Mouse (Mus musculus) hindbrain, embryonic 15.5 days (tissue): Measurements from ENCODE around the gene Arhgef10l. TPM values are rescaled to one million over a fixed set of nuclear protein-coding genes. Genes with fewer than 3 reads are reported as not detected.

Experiments
- ATAC-seq: fragments of 200-750 bp; cut with Nextera tagmentation; 2 replicates; pipeline ENCODE4 v1.8.0; 2017; ENCODE audit warnings: low read depth, moderate number of reproducible peaks, moderate TSS enrichment; ENCODE audit not compliant: low FRiP score
- H3K27ac ChIP-seq: fragments of 300-500 bp; sonication (generic); replicated peaks from 2 replicates; pipeline ENCODE4 v1.5.1; 2015; ENCODE audit warnings: mild to moderate bottlenecking, inconsistent platforms
- H3K27me3 ChIP-seq: fragments of 300-500 bp; sonication (generic); 2 replicates; pipeline ENCODE4 v1.6.1; 2015; ENCODE audit warnings: control low read depth, inconsistent platforms
- H3K36me3 ChIP-seq: fragments of 300-500 bp; sonication (generic); 2 replicates; pipeline ENCODE4 v1.6.1; 2015; ENCODE audit warnings: control low read depth, inconsistent platforms
- H3K4me1 ChIP-seq: fragments of 300-500 bp; sonication (generic); replicated peaks from 2 replicates; pipeline ENCODE4 v1.6.1; 2015; ENCODE audit warnings: control low read depth, inconsistent platforms
- H3K4me2 ChIP-seq: fragments of 300-500 bp; sonication (generic); 2 replicates; pipeline ENCODE4 v1.6.1; 2015; ENCODE audit warnings: moderate library complexity, mild to moderate bottlenecking, inconsistent platforms
- H3K4me3 ChIP-seq: fragments of 300-500 bp; sonication (generic); 2 replicates; pipeline ENCODE4 v1.5.1; 2015; ENCODE audit warnings: mild to moderate bottlenecking, inconsistent platforms
- H3K9ac ChIP-seq: fragments of 300-500 bp; sonication (generic); 2 replicates; pipeline ENCODE4 v1.6.1; 2015; ENCODE audit warnings: inconsistent platforms
- H3K9me3 ChIP-seq: fragments of 300-500 bp; sonication (generic); 2 replicates; pipeline ENCODE4 v1.6.1; 2016; ENCODE audit warnings: control low read depth, inconsistent platforms
- WGBS: fragments of 180-500 bp; shearing (Covaris S2); methylation state at CpG from one replicate; pipeline ENCODE4 v1.1.7; 2015; 5-methylcytosine and 5-hydroxymethylcytosine counted together
- polyA plus RNA-seq: library from polyadenylated mRNA; unstranded; fragments of >200 nt; fragmentation: Nextera tagmentation; extraction: Ambion mirVana; gene quantifications from 2 replicates; pipeline ENCODE4 v1.2.1, GENCODE M21; 2015

Arhgef10l gene
- polyA plus RNA-seq, 1 experiment from 2014 or later = 28.2 TPM

DNA sequence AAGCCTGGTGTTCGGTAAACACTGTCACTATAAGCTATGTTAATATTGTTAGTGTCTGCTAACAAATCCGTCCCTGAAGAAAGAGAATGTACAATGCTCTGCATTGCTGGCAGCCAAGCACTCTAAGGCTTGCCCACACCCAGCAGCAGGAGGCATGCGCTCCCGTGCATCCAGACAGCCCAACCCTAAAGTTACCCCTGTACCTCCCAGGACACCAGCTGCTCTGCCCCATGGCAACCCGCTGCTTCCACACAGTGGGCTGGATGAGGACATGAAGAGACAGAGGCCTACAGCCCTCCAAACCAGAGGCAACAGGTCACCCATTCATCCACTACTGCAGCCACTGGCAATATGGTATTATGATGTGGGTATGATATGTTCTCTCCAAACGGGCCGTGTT lies 60.0 kb downstream of the Arhgef10l start:
- H3K36me3 ChIP-seq = peaks cover 20% of the 10 kb centered on the region; the same call in 1 of the 2 replicates
- WGBS = 53% methylated on average over 7 of the region's 7 CpGs
- peak; percentile 57; the same call in 1 of the 2 replicates for ATAC-seq

DNA sequence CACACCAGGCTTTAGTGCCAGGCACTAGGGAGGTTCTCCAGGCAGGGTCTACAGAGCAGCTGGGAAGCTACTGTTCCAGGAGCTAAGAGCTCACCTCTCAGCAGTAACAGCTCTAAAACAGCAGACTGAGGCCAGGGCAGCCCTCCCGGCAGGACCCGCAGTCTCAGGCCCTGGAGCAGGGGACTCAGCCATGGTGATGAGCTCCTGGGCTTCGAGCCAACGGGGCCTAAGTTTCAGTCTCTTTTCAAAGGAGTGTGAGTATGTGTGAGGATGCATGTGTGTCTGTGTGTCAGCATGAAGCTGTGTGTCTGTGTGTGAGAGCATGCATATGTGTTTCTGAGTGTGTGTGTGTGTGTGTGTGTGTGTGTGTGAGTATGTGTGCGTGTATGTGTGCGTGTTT lies 60.6 kb downstream of the Arhgef10l start:
- H3K27me3 ChIP-seq = no peaks in the 10 kb centered on the region
- no peak for ATAC-seq
- peaks cover 15% of the 10 kb centered on the region; the same call in 1 of the 2 replicates for H3K36me3 ChIP-seq
- H3K4me1 ChIP-seq = peaks cover 18% of the 10 kb centered on the region
- H3K9me3 ChIP-seq = no peaks in the 10 kb centered on the region
- no peak overlapping the region for H3K4me2 ChIP-seq
- no peak overlapping the region for H3K9ac ChIP-seq
- H3K4me3 ChIP-seq = no peak overlapping the region
- H3K27ac ChIP-seq = peak overlapping the region; percentile 63
- 74% methylated on average over 6 of the region's 6 CpGs for WGBS

More for the DNA sequence above, 60.0 kb downstream of the Arhgef10l start:
- Histone ChIP-seq H3K27ac (peak overlapping the region; percentile 63; the same call in 1 of the 2 replicates), H3K4me3 (no peak overlapping the region), H3K9ac (no peak overlapping the region), H3K4me1 (peaks cover 23% of the 10 kb centered on the region), H3K27me3 (no peaks in the 10 kb centered on the region), H3K9me3 (no peaks in the 10 kb centered on the region), H3K4me2 (no peak overlapping the region)

DNA sequence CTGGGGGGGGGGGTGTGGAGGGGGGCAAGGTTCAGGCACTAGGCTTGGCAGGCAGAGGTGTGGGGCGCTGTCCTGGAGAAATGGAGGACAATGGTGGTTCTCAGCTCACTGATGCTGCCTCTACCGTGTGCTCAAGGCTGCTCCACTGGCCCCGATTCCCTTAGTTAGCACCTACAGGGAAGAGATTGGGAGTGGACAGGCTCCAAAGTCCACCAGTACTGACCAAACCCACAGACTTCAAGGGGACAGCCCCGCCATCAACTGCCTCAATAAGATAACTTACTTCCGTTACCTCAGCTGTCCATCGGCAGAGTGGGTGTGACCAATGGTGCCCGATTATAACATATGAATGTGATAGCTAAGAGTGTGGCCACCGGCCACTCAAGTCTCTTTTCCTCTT lies 61.3 kb downstream of the Arhgef10l start:
- no peaks in the 10 kb centered on the region for H3K27me3 ChIP-seq
- H3K4me3 ChIP-seq = no peak overlapping the region
- no peak overlapping the region for H3K4me2 ChIP-seq
- no peak for ATAC-seq
- H3K9ac ChIP-seq = no peak overlapping the region
- H3K9me3 ChIP-seq = no peaks in the 10 kb centered on the region
- peaks cover 17% of the 10 kb centered on the region for H3K4me1 ChIP-seq
- 0 out of 2 replicates have a peak overlapping the region, but pooled peaks have one; percentile 63 for H3K27ac ChIP-seq
- peaks cover 10% of the 10 kb centered on the region; the same call in 1 of the 2 replicates for H3K36me3 ChIP-seq
- 91% methylated on average over 8 of the region's 8 CpGs for WGBS

DNA sequence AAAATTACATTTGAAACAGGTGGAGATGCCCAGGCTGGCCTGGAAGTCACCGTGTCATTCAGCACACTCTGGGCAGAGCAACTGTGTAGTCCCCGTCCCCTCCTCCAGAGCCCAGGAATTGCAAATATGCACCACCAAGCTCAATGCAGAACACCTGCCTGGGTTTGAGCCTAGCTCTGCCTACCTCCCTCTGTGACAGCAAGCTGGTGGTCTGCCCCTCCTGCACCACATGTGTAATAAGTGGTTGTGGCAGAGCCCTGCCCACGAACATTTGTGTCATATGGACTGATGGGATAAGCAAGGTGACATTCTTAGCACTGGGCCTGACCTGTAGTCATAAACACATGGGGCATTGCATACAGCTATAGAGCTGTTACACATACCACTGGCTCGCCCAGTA lies 63.8 kb downstream of the Arhgef10l start:
- peaks cover 16% of the 10 kb centered on the region for H3K4me1 ChIP-seq
- H3K27ac ChIP-seq = no peak overlapping the region
- no peak for ATAC-seq
- 80% methylated on average over 4 of the region's 4 CpGs for WGBS
- H3K9me3 ChIP-seq = no peaks in the 10 kb centered on the region
- no peak overlapping the region for H3K4me3 ChIP-seq
- no peaks in the 10 kb centered on the region for H3K27me3 ChIP-seq
- no peak overlapping the region for H3K4me2 ChIP-seq
- peaks cover 4% of the 10 kb centered on the region; the same call in 1 of the 2 replicates for H3K36me3 ChIP-seq
- H3K9ac ChIP-seq = no peak overlapping the region

DNA sequence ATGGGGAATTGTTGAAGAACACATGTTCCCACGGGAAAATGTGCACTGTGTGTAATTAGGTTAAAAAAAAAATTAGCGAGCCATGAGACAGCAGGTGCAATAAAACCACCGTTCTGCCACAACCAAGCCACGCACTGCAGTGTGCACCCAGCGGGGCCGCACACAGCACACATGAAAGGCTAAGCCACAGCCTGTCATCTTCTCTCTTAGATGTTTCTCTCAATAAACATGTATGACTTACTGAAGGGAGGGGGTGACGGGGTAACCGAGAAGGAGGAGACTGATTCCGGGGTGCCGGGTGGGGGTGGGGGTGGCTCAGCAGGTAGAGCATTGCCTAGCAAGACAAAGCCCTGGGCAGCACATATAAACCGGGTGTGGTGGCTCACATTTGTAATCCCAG lies 64.7 kb downstream of the Arhgef10l start:
- no peak overlapping the region for H3K4me2 ChIP-seq
- peaks cover 13% of the 10 kb centered on the region; the same call in 1 of the 2 replicates for H3K36me3 ChIP-seq
- no peak overlapping the region for H3K9ac ChIP-seq
- whole genome bisulfite sequencing = 70% methylated on average over 11 of the region's 11 CpGs
- no peaks in the 10 kb centered on the region for H3K27me3 ChIP-seq
- H3K4me3 ChIP-seq = no peak overlapping the region
- no peaks in the 10 kb centered on the region for H3K9me3 ChIP-seq
- H3K4me1 ChIP-seq = peaks cover 12% of the 10 kb centered on the region
- H3K27ac ChIP-seq = no peak overlapping the region
- ATAC-seq = no peak

DNA sequence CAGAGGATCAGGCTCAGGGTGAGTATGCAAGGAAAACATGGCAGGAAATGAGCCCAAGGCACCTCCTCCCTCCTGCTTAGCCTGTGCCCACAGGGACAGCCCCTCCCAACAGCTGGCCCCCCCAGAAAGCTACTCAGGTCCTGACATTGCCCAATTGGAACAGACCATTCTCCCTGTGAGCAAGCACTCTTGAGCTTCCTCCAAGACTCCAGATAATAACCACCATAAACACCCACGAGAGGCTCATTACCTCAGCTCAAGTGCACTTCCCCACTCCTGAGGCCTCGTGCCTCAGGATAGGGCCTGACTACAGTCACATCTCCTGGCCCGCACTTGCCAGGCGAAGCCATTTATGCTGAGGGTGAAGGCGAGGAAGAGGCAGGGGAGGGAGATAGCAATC lies 67.0 kb downstream of the Arhgef10l start:
- Histone ChIP-seq H3K4me1 (no peaks in the 10 kb centered on the region; the same call in 1 of the 2 replicates), H3K27me3 (no peaks in the 10 kb centered on the region), H3K4me3 (no peak overlapping the region), H3K9ac (no peak overlapping the region), H3K9me3 (no peaks in the 10 kb centered on the region), H3K36me3 (peaks cover 14% of the 10 kb centered on the region; the same call in 1 of the 2 replicates), H3K4me2 (no peak overlapping the region), H3K27ac (no peak overlapping the region)
- no peak for ATAC-seq
- 84% methylated on average over 5 of the region's 5 CpGs for WGBS

DNA sequence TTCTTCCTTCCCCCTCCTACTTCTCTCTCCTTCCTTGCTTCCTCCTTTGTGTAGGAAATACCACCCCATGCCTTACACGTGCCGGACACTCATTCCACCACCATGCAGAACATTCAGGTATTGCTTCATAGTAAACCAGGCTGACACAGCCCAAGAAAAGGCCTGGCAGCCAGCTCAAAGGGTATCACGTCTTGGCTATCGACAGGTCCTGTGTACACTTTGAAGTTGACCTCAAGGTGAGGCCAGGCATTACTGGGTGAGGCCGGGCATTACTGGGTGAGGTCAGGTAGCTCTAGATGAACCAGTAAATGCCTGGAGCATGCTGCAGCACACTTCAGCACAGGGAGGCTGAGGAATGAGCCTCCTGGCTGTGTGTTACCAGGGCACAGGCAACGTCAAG lies 67.9 kb downstream of the Arhgef10l start:
- Histone ChIP-seq H3K4me1 (peaks cover 8% of the 10 kb centered on the region), H3K27ac (no peak overlapping the region), H3K9ac (no peak overlapping the region), H3K4me2 (no peak overlapping the region), H3K36me3 (peaks cover 14% of the 10 kb centered on the region; the same call in 1 of the 2 replicates), H3K9me3 (no peaks in the 10 kb centered on the region), H3K27me3 (no peaks in the 10 kb centered on the region), H3K4me3 (no peak overlapping the region)
- WGBS = 92% methylated on average over 6 of the region's 6 CpGs
- ATAC-seq = no peak

DNA sequence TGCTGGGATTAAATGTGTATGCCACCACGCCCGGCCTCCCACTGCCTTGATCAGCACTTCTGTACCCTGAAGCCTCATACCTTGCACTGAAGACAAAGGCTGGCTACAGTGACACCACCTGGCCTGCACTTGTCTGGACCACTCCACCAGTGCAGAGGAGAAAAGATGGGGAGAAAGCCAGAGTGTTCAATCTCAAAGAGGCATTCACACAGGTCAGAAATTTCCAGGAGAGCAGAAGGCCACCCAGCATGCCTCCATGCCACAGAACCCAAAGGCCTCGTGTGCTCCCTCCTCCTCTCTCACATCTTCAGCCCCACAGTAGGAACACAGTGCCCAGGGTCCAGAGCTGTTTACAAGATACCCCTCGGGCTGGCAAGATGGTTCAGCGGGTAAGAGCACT lies 68.4 kb downstream of the Arhgef10l start:
- Histone ChIP-seq H3K9ac (no peak overlapping the region), H3K4me3 (no peak overlapping the region), H3K4me2 (no peak overlapping the region), H3K4me1 (peaks cover 10% of the 10 kb centered on the region), H3K36me3 (peaks cover 14% of the 10 kb centered on the region; the same call in 1 of the 2 replicates), H3K27ac (no peak overlapping the region), H3K9me3 (no peaks in the 10 kb centered on the region), H3K27me3 (no peaks in the 10 kb centered on the region)
- WGBS = 94% methylated on average over 5 of the region's 5 CpGs
- no peak for ATAC-seq

DNA sequence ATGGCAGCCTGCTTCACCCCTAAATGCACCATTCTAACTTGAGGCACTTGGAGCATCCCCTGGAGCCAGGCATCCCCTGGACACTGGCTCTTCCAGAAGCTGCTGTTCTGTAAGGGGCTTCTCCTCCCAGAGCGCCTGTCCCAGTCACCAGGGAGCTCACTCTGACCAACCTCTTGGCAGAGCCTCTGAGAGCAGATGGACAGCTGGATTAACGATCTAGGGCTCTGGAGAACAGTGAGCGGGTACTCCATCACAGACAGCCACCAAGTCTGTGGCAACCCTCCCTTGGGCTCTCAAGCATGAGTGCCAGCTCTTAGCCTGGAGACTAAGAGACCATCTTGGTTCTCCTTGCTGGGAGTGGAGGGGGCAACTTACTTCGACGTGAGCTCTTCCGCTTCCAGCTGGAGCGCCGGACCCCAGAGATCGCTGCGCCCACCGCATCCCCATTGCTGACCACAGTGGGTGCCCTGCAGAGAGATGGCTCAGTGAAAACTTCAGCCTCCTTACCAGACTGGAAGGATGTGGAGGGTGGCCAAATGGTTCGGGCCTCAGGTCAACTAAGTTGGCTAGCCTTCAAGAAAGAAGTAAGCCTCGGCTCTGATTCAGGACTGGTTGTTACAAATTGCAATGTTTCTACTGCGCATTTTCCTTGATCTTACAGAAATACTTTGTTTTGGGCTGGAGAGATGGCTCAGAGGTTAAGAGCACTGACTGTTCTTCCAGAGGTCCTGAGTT lies 71.9 kb downstream of the Arhgef10l start:
- H3K36me3 ChIP-seq = peaks cover 17% of the 10 kb centered on the region; the same call in 1 of the 2 replicates

DNA sequence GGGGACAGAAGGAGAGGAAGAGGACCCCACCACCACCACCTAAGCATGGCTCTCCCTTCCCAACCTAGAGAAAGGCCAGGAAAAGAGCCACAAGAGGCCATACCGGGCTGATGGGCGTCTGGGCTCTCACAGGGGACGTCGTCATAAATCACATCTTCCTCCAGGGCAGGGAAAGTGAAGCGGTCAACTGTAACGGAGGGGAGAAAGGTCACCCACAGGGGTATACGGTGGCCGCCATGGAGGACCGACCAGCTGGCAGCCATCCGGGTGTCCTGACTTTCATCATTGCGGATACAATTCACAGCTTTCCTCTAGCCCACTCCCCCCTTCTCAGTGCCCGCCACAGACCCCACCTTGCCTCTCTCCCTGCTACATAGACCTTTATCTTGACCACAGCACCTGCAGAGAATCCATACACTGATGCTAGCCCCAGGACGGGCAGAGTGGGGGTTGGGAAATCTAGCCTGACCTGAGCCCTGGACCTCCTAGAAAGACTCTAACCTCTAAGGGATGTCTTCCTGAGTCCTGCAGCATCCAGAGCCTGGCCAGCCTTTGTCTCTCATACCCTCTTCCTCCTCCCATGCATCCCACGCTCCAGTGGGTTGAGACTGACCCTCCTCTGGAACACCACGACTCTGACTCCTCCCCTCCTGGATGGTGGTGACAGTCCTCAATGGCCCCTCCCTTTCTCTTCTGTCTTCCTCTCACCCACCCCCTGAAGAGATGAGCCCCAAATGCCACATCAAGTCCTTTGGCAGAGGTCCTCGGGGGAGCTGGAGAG lies 72.6 kb downstream of the Arhgef10l start:
- H3K9me3 ChIP-seq = no peaks in the 10 kb centered on the region
- no peak overlapping the region for H3K4me2 ChIP-seq
- 52% methylated on average over 16 of the region's 16 CpGs for WGBS
- peak; percentile 46 for ATAC-seq
- H3K27me3 ChIP-seq = no peaks in the 10 kb centered on the region
- peaks cover 20% of the 10 kb centered on the region; the same call in 1 of the 2 replicates for H3K36me3 ChIP-seq
- H3K9ac ChIP-seq = 0 out of 2 replicates have a peak overlapping the region, but pooled peaks have one; percentile 1
- H3K4me1 ChIP-seq = peaks cover 10% of the 10 kb centered on the region
- no peak overlapping the region for H3K27ac ChIP-seq
- no peak overlapping the region for H3K4me3 ChIP-seq

More for the DNA sequence above, 71.9 kb downstream of the Arhgef10l start:
- no peaks in the 10 kb centered on the region for H3K9me3 ChIP-seq
- H3K27me3 ChIP-seq = no peaks in the 10 kb centered on the region
- no peak overlapping the region for H3K9ac ChIP-seq
- no peak overlapping the region for H3K27ac ChIP-seq
- no peak overlapping the region for H3K4me2 ChIP-seq
- H3K4me1 ChIP-seq = peaks cover 10% of the 10 kb centered on the region
- 76% methylated on average over 14 of the region's 14 CpGs for WGBS
- H3K4me3 ChIP-seq = no peak overlapping the region
- ATAC-seq = peak; percentile 67

DNA sequence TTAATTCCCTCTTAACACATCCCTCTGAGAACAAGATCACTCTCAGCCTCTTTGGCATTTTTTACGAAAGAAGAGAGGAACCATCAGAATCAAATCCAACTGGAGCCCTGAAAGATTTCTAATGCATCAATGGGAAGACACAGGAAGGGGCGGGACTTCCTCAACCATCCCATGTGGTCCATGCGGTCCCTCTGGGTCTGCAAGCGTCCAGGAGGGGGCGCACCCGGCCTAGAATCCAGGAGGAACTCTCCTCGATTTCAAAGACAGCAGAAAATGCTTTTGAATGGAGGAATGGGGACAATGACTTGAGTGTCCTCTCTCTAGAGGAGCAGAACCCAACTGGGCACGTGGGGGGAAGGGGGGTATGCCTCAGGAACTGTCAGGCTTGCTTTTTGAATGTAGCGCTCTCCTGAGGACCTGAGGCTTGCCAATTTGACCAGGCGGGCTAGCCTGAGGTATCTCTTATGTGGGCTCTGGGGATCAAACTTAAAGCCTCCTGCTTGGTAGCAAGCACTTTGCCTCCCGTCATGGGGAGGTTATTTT lies 73.5 kb downstream of the Arhgef10l start:
- no peaks in the 10 kb centered on the region for H3K27me3 ChIP-seq
- no peak overlapping the region for H3K27ac ChIP-seq
- ATAC-seq = peak; percentile 32; the same call in 1 of the 2 replicates
- no peak overlapping the region for H3K9ac ChIP-seq
- no peak overlapping the region for H3K4me3 ChIP-seq
- WGBS = 23% methylated on average over 11 of the region's 11 CpGs
- peaks cover 10% of the 10 kb centered on the region for H3K4me1 ChIP-seq
- no peaks in the 10 kb centered on the region for H3K9me3 ChIP-seq
- peaks cover 23% of the 10 kb centered on the region; the same call in 1 of the 2 replicates for H3K36me3 ChIP-seq
- H3K4me2 ChIP-seq = no peak overlapping the region

DNA sequence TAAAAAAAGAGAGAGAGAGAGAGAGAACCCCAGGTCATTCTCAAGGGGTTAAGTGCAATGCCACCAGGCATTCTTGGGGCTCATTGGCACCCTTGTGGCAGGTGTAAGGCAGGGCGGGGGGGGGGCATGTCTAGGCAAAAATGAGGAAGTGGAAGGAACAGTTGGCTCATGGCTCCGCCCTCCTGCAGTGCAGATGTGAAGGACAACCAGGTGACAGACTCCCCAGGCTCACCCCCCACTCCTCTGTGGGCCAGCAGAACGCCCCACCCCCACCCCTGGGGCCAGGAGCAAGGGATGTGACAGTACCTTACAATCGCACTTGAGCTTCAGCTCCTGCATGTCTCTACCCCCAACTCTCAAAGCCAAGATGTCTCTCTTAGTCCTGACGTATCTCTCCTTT lies 79.3 kb downstream of the Arhgef10l start:
- no peak for ATAC-seq
- Histone ChIP-seq H3K9me3 (no peaks in the 10 kb centered on the region), H3K36me3 (peaks cover 16% of the 10 kb centered on the region), H3K9ac (no peak overlapping the region), H3K4me2 (no peak overlapping the region), H3K4me3 (no peak overlapping the region), H3K27me3 (no peaks in the 10 kb centered on the region), H3K27ac (no peak overlapping the region), H3K4me1 (peaks cover 6% of the 10 kb centered on the region; the same call in 1 of the 2 replicates)
- WGBS = 82% methylated on average over 5 of the region's 5 CpGs
